Mouse (Mus musculus): ENCODE data around the gene Mtx1. TPM values are rescaled to one million over a fixed set of nuclear protein-coding genes. Genes with fewer than 3 reads are reported as not detected.

Gene Mtx1
- polyA plus RNA-seq, 1 experiment, result 224 TPM

DNA sequence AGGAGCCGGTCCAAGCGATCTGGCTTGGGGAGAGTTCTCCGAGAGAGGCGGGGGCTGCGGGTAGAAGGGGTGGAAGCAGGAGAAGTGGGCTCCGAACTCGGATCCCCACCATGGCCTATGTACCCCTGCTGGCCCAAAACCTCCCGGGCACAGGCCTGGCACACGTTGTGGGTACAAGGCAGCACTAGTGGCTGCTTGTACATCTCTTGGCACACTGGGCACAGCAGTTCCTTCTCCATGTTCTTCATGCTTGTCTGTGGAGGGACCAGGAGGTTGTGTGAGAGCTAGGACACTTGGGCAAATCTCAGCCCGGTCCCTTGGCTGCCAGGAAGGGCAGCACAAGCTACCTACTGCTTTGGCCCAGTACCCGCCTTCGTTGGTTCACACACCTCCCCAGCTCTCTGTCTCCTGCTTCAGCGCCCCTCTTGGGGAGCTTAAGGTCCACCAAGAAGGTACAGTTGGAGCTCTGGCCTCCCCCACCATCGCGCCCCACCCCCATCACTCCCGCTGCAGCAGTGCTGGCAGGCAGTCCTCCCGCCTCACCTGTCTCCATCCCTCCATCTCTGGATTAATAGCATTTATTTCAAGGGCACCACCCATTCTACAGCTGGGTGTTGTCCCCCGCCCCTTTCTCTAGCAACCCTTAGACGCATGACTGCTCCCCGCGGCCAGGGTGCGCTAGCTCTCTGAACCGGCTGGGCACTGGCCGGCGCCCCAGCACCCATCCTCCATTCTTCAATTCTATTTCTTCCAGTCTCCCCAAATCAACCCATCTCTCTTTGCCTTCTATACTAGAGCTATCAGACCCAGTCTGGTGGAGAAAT, 17.5 kb upstream of the Mtx1 start:
- Histone ChIP-seq H3K27ac (ENCODE audit: control insufficient read depth, insufficient read depth, low read length) (no peak overlapping the region), H3K27me3 (ENCODE audit: control insufficient read depth, insufficient read depth, low read length) (no peaks in the 10 kb centered on the region), H3K4me3 (ENCODE audit: control insufficient read depth, insufficient read depth, low read length) (peak overlapping the region; percentile 22), H3K4me1 (replicated peaks; ENCODE audit: control insufficient read depth, insufficient read depth, low read length) (peaks cover 31% of the 10 kb centered on the region), H3K36me3 (ENCODE audit: control insufficient read depth, insufficient read depth, low read length) (no peaks in the 10 kb centered on the region)
- TF ChIP-seq CTCF (IDR thresholded peaks at IDR 0.05; ENCODE audit: borderline replicate concordance, control insufficient read depth, extremely low read depth, insufficient read depth, low read length, poor library complexity), result no peak
- TF ChIP-seq POLR2A (IDR thresholded peaks at IDR 0.05; ENCODE audit: control insufficient read depth, extremely low read depth, insufficient read depth, low read length, poor library complexity), result no peak
- DNase-seq, result peak; percentile 47
- 49% methylated on average over 25 of the region's 25 CpGs for WGBS

DNA sequence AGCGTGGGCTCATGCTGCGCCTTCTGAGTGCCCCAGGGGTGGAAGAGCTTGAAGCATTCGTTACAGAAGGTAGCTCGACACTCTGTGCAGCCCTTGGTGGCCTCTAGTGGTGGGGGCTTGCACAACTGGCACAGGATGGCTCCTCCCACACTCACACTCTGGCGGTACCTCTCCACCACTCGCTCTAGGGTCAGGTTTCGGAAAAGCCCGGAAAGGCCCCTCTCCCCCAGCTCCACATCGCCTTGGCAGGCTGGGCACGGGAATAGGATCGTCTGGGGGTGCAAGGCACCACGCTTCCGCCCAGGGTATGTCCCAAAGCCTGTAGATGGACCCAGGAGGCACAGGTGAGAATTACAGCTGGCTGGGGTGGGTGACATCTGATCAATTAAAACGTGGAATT, 16.7 kb upstream of the Mtx1 start:
- H3K4me1 ChIP-seq (replicated peaks; ENCODE audit: control insufficient read depth, insufficient read depth, low read length), result peaks cover 31% of the 10 kb centered on the region
- H3K36me3 ChIP-seq (ENCODE audit: control insufficient read depth, insufficient read depth, low read length), result no peaks in the 10 kb centered on the region
- no peaks in the 10 kb centered on the region for H3K27me3 ChIP-seq (ENCODE audit: control insufficient read depth, insufficient read depth, low read length)
- no peak overlapping the region for H3K27ac ChIP-seq (ENCODE audit: control insufficient read depth, insufficient read depth, low read length)
- WGBS, result 23% methylated on average over 14 of the region's 14 CpGs
- H3K4me3 ChIP-seq (ENCODE audit: control insufficient read depth, insufficient read depth, low read length), result 0 out of 2 replicates have a peak overlapping the region, but pooled peaks have one; percentile 10
- TF ChIP-seq CTCF (IDR thresholded peaks at IDR 0.05; ENCODE audit: borderline replicate concordance, control insufficient read depth, extremely low read depth, insufficient read depth, low read length, poor library complexity), result peak; percentile 83
- TF ChIP-seq POLR2A (IDR thresholded peaks at IDR 0.05; ENCODE audit: control insufficient read depth, extremely low read depth, insufficient read depth, low read length, poor library complexity), result 0 out of 2 replicates have a peak, but pooled peaks have one; percentile 41
- DNase-seq, result peak; percentile 86

DNA sequence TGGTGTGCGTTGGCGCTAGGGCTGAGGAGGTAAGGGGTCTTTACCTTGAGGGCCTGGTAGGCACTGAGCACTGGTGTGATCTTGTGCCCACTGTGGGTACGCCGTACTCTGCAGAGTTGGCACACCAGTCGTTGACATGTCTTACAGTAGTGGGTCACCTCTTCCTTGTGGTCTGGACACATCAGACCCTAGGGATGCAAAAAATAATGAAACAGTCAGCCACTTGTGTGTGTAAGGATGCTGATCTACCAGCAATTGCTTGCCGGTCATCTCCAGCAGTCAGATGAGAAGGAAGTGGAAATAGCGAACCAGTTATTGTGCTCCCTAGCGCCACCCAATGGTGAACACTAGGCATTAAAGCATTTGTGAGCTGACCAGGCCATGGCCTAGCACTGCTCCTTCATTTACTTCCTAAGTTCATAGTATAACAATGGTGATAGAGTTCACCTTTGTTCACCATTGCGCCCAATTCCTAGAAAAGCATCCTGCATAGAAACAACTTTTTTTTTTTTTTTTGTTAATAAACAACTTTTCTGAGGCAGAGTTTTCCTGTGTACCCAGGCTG, 15.5 kb upstream of the Mtx1 start:
- Histone ChIP-seq H3K27ac (ENCODE audit: control insufficient read depth, insufficient read depth, low read length) (no peak overlapping the region), H3K36me3 (ENCODE audit: control insufficient read depth, insufficient read depth, low read length) (no peaks in the 10 kb centered on the region), H3K27me3 (ENCODE audit: control insufficient read depth, insufficient read depth, low read length) (no peaks in the 10 kb centered on the region), H3K4me3 (ENCODE audit: control insufficient read depth, insufficient read depth, low read length) (no peak overlapping the region), H3K4me1 (replicated peaks; ENCODE audit: control insufficient read depth, insufficient read depth, low read length) (peaks cover 27% of the 10 kb centered on the region)
- WGBS, result 78% methylated on average over 9 of the region's 9 CpGs
- DNase-seq, result no peak
- TF ChIP-seq POLR2A (IDR thresholded peaks at IDR 0.05; ENCODE audit: control insufficient read depth, extremely low read depth, insufficient read depth, low read length, poor library complexity) (no peak), CTCF (IDR thresholded peaks at IDR 0.05; ENCODE audit: borderline replicate concordance, control insufficient read depth, extremely low read depth, insufficient read depth, low read length, poor library complexity) (no peak)

DNA sequence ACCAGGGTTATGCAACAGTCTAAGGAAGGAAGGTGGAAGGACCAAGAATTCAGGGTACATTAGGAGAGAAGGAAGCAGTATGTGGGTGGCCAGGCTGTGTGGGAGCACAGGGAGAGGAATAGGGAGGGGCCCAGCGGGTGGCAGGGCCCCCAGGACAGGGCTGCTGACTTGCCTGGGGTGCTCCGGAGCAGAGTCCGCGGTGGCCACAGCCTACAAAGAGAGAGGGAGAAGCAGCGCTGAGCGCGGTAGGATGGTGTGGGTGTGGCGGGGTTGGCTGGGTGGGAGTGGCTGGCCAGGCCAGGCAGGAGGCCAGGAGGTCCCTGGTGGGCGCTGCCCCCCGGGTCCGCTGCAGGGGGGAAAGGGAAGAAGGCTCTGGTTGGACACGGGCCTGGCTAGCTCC, 11.6 kb upstream of the Mtx1 start:
- Histone ChIP-seq H3K27ac (ENCODE audit: control insufficient read depth, insufficient read depth, low read length) (no peak overlapping the region), H3K4me3 (ENCODE audit: control insufficient read depth, insufficient read depth, low read length) (no peak overlapping the region), H3K4me1 (replicated peaks; ENCODE audit: control insufficient read depth, insufficient read depth, low read length) (peaks cover 3% of the 10 kb centered on the region), H3K27me3 (ENCODE audit: control insufficient read depth, insufficient read depth, low read length) (no peaks in the 10 kb centered on the region), H3K36me3 (ENCODE audit: control insufficient read depth, insufficient read depth, low read length) (no peaks in the 10 kb centered on the region)
- 91% methylated on average over 11 of the region's 12 CpGs for WGBS
- DNase-seq, result no peak
- no peak for TF ChIP-seq POLR2A (IDR thresholded peaks at IDR 0.05; ENCODE audit: control insufficient read depth, extremely low read depth, insufficient read depth, low read length, poor library complexity)
- no peak for TF ChIP-seq CTCF (IDR thresholded peaks at IDR 0.05; ENCODE audit: borderline replicate concordance, control insufficient read depth, extremely low read depth, insufficient read depth, low read length, poor library complexity)

GRCm38 (mm10) chr3:89237682-89238081, 10.8 kb upstream of the Mtx1 start:
- TF ChIP-seq CTCF (IDR thresholded peaks at IDR 0.05; ENCODE audit: borderline replicate concordance, control insufficient read depth, extremely low read depth, insufficient read depth, low read length, poor library complexity), result no peak
- TF ChIP-seq POLR2A (IDR thresholded peaks at IDR 0.05; ENCODE audit: control insufficient read depth, extremely low read depth, insufficient read depth, low read length, poor library complexity), result no peak
- WGBS, result 94% methylated on average over 21 of the region's 21 CpGs
- Histone ChIP-seq H3K27me3 (ENCODE audit: control insufficient read depth, insufficient read depth, low read length) (no peaks in the 10 kb centered on the region), H3K36me3 (ENCODE audit: control insufficient read depth, insufficient read depth, low read length) (no peaks in the 10 kb centered on the region), H3K4me1 (replicated peaks; ENCODE audit: control insufficient read depth, insufficient read depth, low read length) (no peaks in the 10 kb centered on the region), H3K4me3 (ENCODE audit: control insufficient read depth, insufficient read depth, low read length) (no peak overlapping the region), H3K27ac (ENCODE audit: control insufficient read depth, insufficient read depth, low read length) (no peak overlapping the region)
- no peak for DNase-seq

GRCm38 (mm10) chr3:89236516-89236915, 9.6 kb upstream of the Mtx1 start:
- TF ChIP-seq POLR2A (IDR thresholded peaks at IDR 0.05; ENCODE audit: control insufficient read depth, extremely low read depth, insufficient read depth, low read length, poor library complexity) (no peak), CTCF (IDR thresholded peaks at IDR 0.05; ENCODE audit: borderline replicate concordance, control insufficient read depth, extremely low read depth, insufficient read depth, low read length, poor library complexity) (no peak)
- no peak for DNase-seq
- over 99% methylated on average over 10 of the region's 10 CpGs for WGBS
- Histone ChIP-seq H3K4me3 (ENCODE audit: control insufficient read depth, insufficient read depth, low read length) (no peak overlapping the region), H3K27me3 (ENCODE audit: control insufficient read depth, insufficient read depth, low read length) (no peaks in the 10 kb centered on the region), H3K4me1 (replicated peaks; ENCODE audit: control insufficient read depth, insufficient read depth, low read length) (no peaks in the 10 kb centered on the region), H3K27ac (ENCODE audit: control insufficient read depth, insufficient read depth, low read length) (no peak overlapping the region), H3K36me3 (ENCODE audit: control insufficient read depth, insufficient read depth, low read length) (no peaks in the 10 kb centered on the region)

Measured in thymus, adult 2 months (tissue).